Mouse (Mus musculus) embryonic facial prominence, embryonic 10.5 days (tissue): ENCODE measurements at regions not wholly inside any gene's neighbourhood (a gene's known extent, or its start where the extent isn't known, plus 50 kb on each side); places are given as distances from the start of the nearest gene placed in this dataset.

ENCODE experiments used
- DNase-seq: peaks from one replicate; pipeline ENCODE4 v3.0.0-alpha.2; 2017; ENCODE audit warnings: low spot score
- H3K27ac ChIP-seq: fragments of 300-500 bp; sonication (generic); replicated peaks from 2 replicates; pipeline ENCODE4 v1.5.1; 2016; ENCODE audit warnings: mild to moderate bottlenecking
- H3K27me3 ChIP-seq: fragments of 300-500 bp; sonication (generic); replicated peaks from 2 replicates; pipeline ENCODE4 v1.6.1; 2016; ENCODE audit warnings: low read depth, mild to moderate bottlenecking; ENCODE audit not compliant: poor library complexity, severe bottlenecking
- H3K36me3 ChIP-seq: fragments of 300-500 bp; sonication (generic); replicated peaks from 2 replicates; pipeline ENCODE4 v1.6.1; 2016; ENCODE audit warnings: mild to moderate bottlenecking, moderate library complexity
- H3K4me1 ChIP-seq: fragments of 300-500 bp; sonication (generic); 2 replicates; pipeline ENCODE4 v1.6.1; 2016
- H3K4me3 ChIP-seq: fragments of 300-500 bp; sonication (generic); 2 replicates; pipeline ENCODE4 v1.5.1; 2016; ENCODE audit warnings: mild to moderate bottlenecking, moderate library complexity
- H3K9me3 ChIP-seq: fragments of 300-500 bp; sonication (generic); 2 replicates; pipeline ENCODE4 v1.6.1; 2016; ENCODE audit warnings: mild to moderate bottlenecking
- WGBS: fragments of 180-500 bp; shearing (Covaris S2); methylation state at CpG from one replicate; pipeline ENCODE4 v1.1.7; 2016; 5-methylcytosine and 5-hydroxymethylcytosine counted together

GRCm38 (mm10) chr6:93140331-93140731 is 197.0 kb upstream of the Adamts9 start:
- no peaks in the 10 kb centered on the region for H3K36me3 ChIP-seq
- no peaks in the 10 kb centered on the region for H3K9me3 ChIP-seq
- WGBS, result 24% methylated on average over 4 of the region's 4 CpGs
- H3K4me3 ChIP-seq, result no peak overlapping the region
- H3K27ac ChIP-seq, result no peak overlapping the region
- H3K27me3 ChIP-seq, result no peaks in the 10 kb centered on the region
- peaks cover 12% of the 10 kb centered on the region for H3K4me1 ChIP-seq
- DNase-seq, result no peak

- Histone ChIP-seq H3K36me3 (no peaks in the 10 kb centered on the region), H3K9me3 (no peaks in the 10 kb centered on the region), H3K4me1 (peaks cover 12% of the 10 kb centered on the region), H3K27ac (no peak overlapping the region), H3K27me3 (no peaks in the 10 kb centered on the region; the same call in 1 of the 2 replicates), H3K4me3 (no peak overlapping the region)
- 85% methylated on average over 5 of the region's 5 CpGs for WGBS
- no peak for DNase-seq
Measured at GRCm38 (mm10) chr6:93133940-93134339, 190.6 kb upstream of the Adamts9 start.

- 32% methylated on average over 4 of the region's 4 CpGs for WGBS
- H3K27me3 ChIP-seq, result no peaks in the 10 kb centered on the region; the same call in 1 of the 2 replicates
- peak; percentile 18 for DNase-seq
Measured at GRCm38 (mm10) chr6:93130946-93131685, 187.8 kb upstream of the Adamts9 start.

GRCm38 (mm10) chr6:93119482-93119881 is 176.2 kb upstream of the Adamts9 start:
- no peaks in the 10 kb centered on the region for H3K9me3 ChIP-seq
- 79% methylated on average over 12 of the region's 12 CpGs for WGBS
- H3K27ac ChIP-seq, result no peak overlapping the region
- no peaks in the 10 kb centered on the region for H3K4me1 ChIP-seq
- no peaks in the 10 kb centered on the region for H3K27me3 ChIP-seq
- DNase-seq, result no peak
- H3K4me3 ChIP-seq, result no peak overlapping the region
- no peaks in the 10 kb centered on the region for H3K36me3 ChIP-seq

More at GRCm38 (mm10) chr6:93130946-93131685, 187.8 kb upstream of the Adamts9 start:
- Histone ChIP-seq H3K4me1 (peaks cover 12% of the 10 kb centered on the region), H3K27ac (no peak overlapping the region), H3K4me3 (no peak overlapping the region), H3K9me3 (no peaks in the 10 kb centered on the region), H3K36me3 (no peaks in the 10 kb centered on the region)

GRCm38 (mm10) chr6:93113361-93113760 is 170.1 kb upstream of the Adamts9 start:
- H3K27me3 ChIP-seq, result no peaks in the 10 kb centered on the region
- H3K27ac ChIP-seq, result no peak overlapping the region
- H3K36me3 ChIP-seq, result no peaks in the 10 kb centered on the region
- DNase-seq, result no peak
- no peaks in the 10 kb centered on the region for H3K4me1 ChIP-seq
- H3K9me3 ChIP-seq, result no peaks in the 10 kb centered on the region
- 87% methylated on average over 3 of the region's 3 CpGs for WGBS
- H3K4me3 ChIP-seq, result no peak overlapping the region

GRCm38 (mm10) chr6:93094730-93095360 is 151.6 kb upstream of the Adamts9 start:
- Histone ChIP-seq H3K27me3 (0 out of 2 replicates have a peak, but pooled peaks cover 3% of the 10 kb centered on the region), H3K36me3 (no peaks in the 10 kb centered on the region), H3K4me3 (no peak overlapping the region), H3K9me3 (no peaks in the 10 kb centered on the region), H3K4me1 (peaks cover 4% of the 10 kb centered on the region; the same call in 1 of the 2 replicates), H3K27ac (no peak overlapping the region)
- no peak for DNase-seq
- 33% methylated on average over 5 of the region's 5 CpGs for WGBS

- 0 out of 2 replicates have a peak, but pooled peaks cover 3% of the 10 kb centered on the region for H3K27me3 ChIP-seq
- no peaks in the 10 kb centered on the region for H3K36me3 ChIP-seq
- no peak overlapping the region for H3K27ac ChIP-seq
- 85% methylated on average over 2 of the region's 2 CpGs for WGBS
- peaks cover 4% of the 10 kb centered on the region; the same call in 1 of the 2 replicates for H3K4me1 ChIP-seq
- H3K4me3 ChIP-seq, result no peak overlapping the region
- H3K9me3 ChIP-seq, result no peaks in the 10 kb centered on the region
- DNase-seq, result no peak
Measured at GRCm38 (mm10) chr6:93093770-93094169, 150.5 kb upstream of the Adamts9 start.

GRCm38 (mm10) chr6:93087329-93087728 is 144.0 kb upstream of the Adamts9 start:
- DNase-seq, result no peak
- Histone ChIP-seq H3K27me3 (no peaks in the 10 kb centered on the region), H3K9me3 (no peaks in the 10 kb centered on the region), H3K36me3 (no peaks in the 10 kb centered on the region), H3K4me1 (no peaks in the 10 kb centered on the region), H3K27ac (no peak overlapping the region), H3K4me3 (no peak overlapping the region)
- WGBS, result 81% methylated on average over 2 of the region's 2 CpGs

- no peak for DNase-seq
- Histone ChIP-seq H3K36me3 (no peaks in the 10 kb centered on the region), H3K27ac (no peak overlapping the region), H3K9me3 (no peaks in the 10 kb centered on the region), H3K27me3 (no peaks in the 10 kb centered on the region), H3K4me3 (no peak overlapping the region), H3K4me1 (no peaks in the 10 kb centered on the region)
- WGBS, result 90% methylated on average over 1 of the region's 1 CpGs
Measured at GRCm38 (mm10) chr6:93084286-93084685, 141.0 kb upstream of the Adamts9 start.

GRCm38 (mm10) chr6:93083716-93084115 is 140.4 kb upstream of the Adamts9 start:
- Histone ChIP-seq H3K4me1 (no peaks in the 10 kb centered on the region), H3K9me3 (no peaks in the 10 kb centered on the region), H3K27ac (no peak overlapping the region), H3K27me3 (no peaks in the 10 kb centered on the region), H3K36me3 (no peaks in the 10 kb centered on the region), H3K4me3 (no peak overlapping the region)
- DNase-seq, result no peak
- 90% methylated on average over 6 of the region's 6 CpGs for WGBS

- H3K9me3 ChIP-seq, result no peaks in the 10 kb centered on the region
- H3K27ac ChIP-seq, result no peak overlapping the region
- 72% methylated on average over 4 of the region's 4 CpGs for WGBS
- no peaks in the 10 kb centered on the region for H3K36me3 ChIP-seq
- DNase-seq, result no peak
- H3K4me1 ChIP-seq, result no peaks in the 10 kb centered on the region
- no peak overlapping the region for H3K4me3 ChIP-seq
- no peaks in the 10 kb centered on the region for H3K27me3 ChIP-seq
Measured at GRCm38 (mm10) chr6:93082205-93082604, 138.9 kb upstream of the Adamts9 start.

- H3K27me3 ChIP-seq, result no peaks in the 10 kb centered on the region
- H3K27ac ChIP-seq, result no peak overlapping the region
- no peak overlapping the region for H3K4me3 ChIP-seq
- H3K36me3 ChIP-seq, result no peaks in the 10 kb centered on the region
- no peaks in the 10 kb centered on the region for H3K9me3 ChIP-seq
- WGBS, result 82% methylated on average over 1 of the region's 1 CpGs
- no peak for DNase-seq
- H3K4me1 ChIP-seq, result no peaks in the 10 kb centered on the region
Measured at GRCm38 (mm10) chr6:93076681-93077080, 133.4 kb upstream of the Adamts9 start.

- H3K27ac ChIP-seq, result no peak overlapping the region
- no peaks in the 10 kb centered on the region for H3K4me1 ChIP-seq
- 75% methylated on average over 5 of the region's 5 CpGs for WGBS
- H3K36me3 ChIP-seq, result no peaks in the 10 kb centered on the region
- no peaks in the 10 kb centered on the region for H3K27me3 ChIP-seq
- H3K9me3 ChIP-seq, result no peaks in the 10 kb centered on the region
- no peak overlapping the region for H3K4me3 ChIP-seq
- DNase-seq, result no peak
Measured at GRCm38 (mm10) chr6:93075867-93076266, 132.6 kb upstream of the Adamts9 start.
